8 mouse cellular contexts compared by ENCODE assay signal in the genomic region with DNA sequence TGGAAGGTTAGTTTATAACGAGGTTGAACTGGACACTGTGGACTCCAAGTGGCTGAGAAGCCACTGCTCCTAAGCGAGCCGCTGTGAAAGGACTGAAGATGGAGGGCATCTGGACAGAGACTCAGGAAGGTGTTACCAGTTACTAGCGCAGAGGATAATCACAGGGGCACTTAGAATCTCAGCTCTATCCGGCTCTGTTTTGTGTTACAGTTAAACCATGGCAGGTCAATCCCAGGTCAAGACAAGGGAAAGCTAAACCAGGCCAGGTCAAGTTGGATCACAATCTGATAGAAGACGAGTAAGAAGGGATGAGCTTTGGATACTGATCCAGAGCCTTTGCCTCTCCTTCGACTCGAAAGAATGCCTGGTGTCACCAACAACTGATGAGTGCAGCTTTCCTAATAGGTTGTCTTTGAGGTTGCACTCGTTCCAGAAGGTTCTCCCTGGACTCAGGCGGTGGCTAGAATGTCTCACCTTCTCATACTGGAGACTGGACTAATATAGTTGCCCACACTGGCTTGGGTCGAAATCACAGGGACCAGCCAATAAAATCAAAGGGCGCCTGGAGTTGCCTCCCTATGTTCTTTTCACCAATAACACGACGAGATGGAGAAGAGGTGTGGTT. TPM values are rescaled to one million over a fixed set of nuclear protein-coding genes. Genes with fewer than 3 reads are reported as not detected.
A peak's percentile ranks its signal among the peaks of the same experiment; 100 is the strongest.
DNase-seq lines count a peak whose midpoint lies in the region; ATAC-seq and TF ChIP-seq lines count a peak whose summit lies in the region.

No protein-coding gene starts in this region.

- DNase-seq in heart, postnatal 14 days, result no peak
- DNase-seq in retina, embryonic 14.5 days (ENCODE audit: low spot score), result no peak
- DNase-seq in layer of hippocampus, postnatal 10 days (ENCODE audit: low spot score in 2 of 2), result no peak
- no peak for DNase-seq in thymus, postnatal 36 days

- 7% methylated on average over 14 of the region's 14 CpGs for WGBS in heart, embryonic 13.5 days
- WGBS in forebrain, embryonic 16.5 days, result 15% methylated on average over 14 of the region's 14 CpGs
- WGBS in liver, embryonic 16.5 days (ENCODE audit: insufficient replicate concordance), result 9% methylated on average over 14 of the region's 14 CpGs

- H3K27me3 ChIP-seq in heart, embryonic 13.5 days (replicated peaks), result peaks cover 27% of the 10 kb centered on the region
- H3K27me3 ChIP-seq in ES-Bruce4 (ENCODE audit: control insufficient read depth, insufficient read depth, low read length, poor library complexity, severe bottlenecking), result no peaks in the 10 kb centered on the region
- no peaks in the 10 kb centered on the region for H3K27me3 ChIP-seq in forebrain, embryonic 16.5 days (replicated peaks; ENCODE audit: control insufficient read depth, insufficient read depth, low read length)
- H3K27me3 ChIP-seq in liver, embryonic 16.5 days (ENCODE audit: control insufficient read depth, insufficient read depth, low read depth, low read length), result peaks cover 38% of the 10 kb centered on the region

- peak overlapping the region; percentile 96 for H3K4me2 ChIP-seq in heart, embryonic 13.5 days
- peak overlapping the region; percentile 89 for H3K4me2 ChIP-seq in forebrain, embryonic 16.5 days (ENCODE audit: low read length)
- H3K4me2 ChIP-seq in liver, embryonic 16.5 days (ENCODE audit: low read depth, low read length), result peak overlapping the region; percentile 75

- H3K27ac ChIP-seq in heart, embryonic 13.5 days (replicated peaks), result 0 out of 2 replicates have a peak overlapping the region, but pooled peaks have one; percentile 2
- H3K27ac ChIP-seq in ES-Bruce4 (ENCODE audit: insufficient read depth, low read length), result no peak overlapping the region
- H3K27ac ChIP-seq in forebrain, embryonic 16.5 days (ENCODE audit: low read length), result peak overlapping the region; percentile 68
- H3K27ac ChIP-seq in liver, embryonic 16.5 days (ENCODE audit: low read length), result no peak overlapping the region

- TF ChIP-seq EP300 in ES-Bruce4 (IDR thresholded peaks at IDR 0.05; ENCODE audit: insufficient read depth, low read depth, low read length), result no peak

- H3K4me3 ChIP-seq in heart, embryonic 13.5 days, result peak overlapping the region; percentile 74
- peak overlapping the region; percentile 63 for H3K4me3 ChIP-seq in ES-Bruce4 (ENCODE audit: low read depth, low read length)
- peak overlapping the region; percentile 89 for H3K4me3 ChIP-seq in forebrain, embryonic 16.5 days (replicated peaks; ENCODE audit: low read length)
- H3K4me3 ChIP-seq in liver, embryonic 16.5 days (ENCODE audit: low read depth, low read length), result peak overlapping the region; percentile 68; the same call in 1 of the 2 replicates

- no peak for ATAC-seq in heart, embryonic 13.5 days (ENCODE audit: extremely low read depth, insufficient number of reproducible peaks, low FRiP score, low TSS enrichment)
- no peak for ATAC-seq in forebrain, embryonic 16.5 days
- ATAC-seq in liver, embryonic 16.5 days (ENCODE audit: low read depth), result no peak

- no peaks in the 10 kb centered on the region for H3K9me3 ChIP-seq in heart, embryonic 13.5 days
- no peaks in the 10 kb centered on the region for H3K9me3 ChIP-seq in ES-Bruce4 (replicated peaks; ENCODE audit: control insufficient read depth, insufficient read depth, low read length, poor library complexity, severe bottlenecking)
- no peaks in the 10 kb centered on the region for H3K9me3 ChIP-seq in forebrain, embryonic 16.5 days (ENCODE audit: control insufficient read depth, low read length)
- H3K9me3 ChIP-seq in liver, embryonic 16.5 days (replicated peaks; ENCODE audit: control insufficient read depth, low read length), result no peaks in the 10 kb centered on the region

- peaks cover 48% of the 10 kb centered on the region for H3K4me1 ChIP-seq in heart, embryonic 13.5 days
- H3K4me1 ChIP-seq in ES-Bruce4 (ENCODE audit: control insufficient read depth, insufficient read depth, low read length), result peaks cover 4% of the 10 kb centered on the region
- H3K4me1 ChIP-seq in forebrain, embryonic 16.5 days (replicated peaks; ENCODE audit: control insufficient read depth, insufficient read depth, low read length), result peaks cover 74% of the 10 kb centered on the region
- peaks cover 2% of the 10 kb centered on the region; the same call in 1 of the 2 replicates for H3K4me1 ChIP-seq in liver, embryonic 16.5 days (ENCODE audit: control insufficient read depth, low read depth, low read length)

- H3K9ac ChIP-seq in heart, embryonic 13.5 days, result peak overlapping the region; percentile 50; the same call in 1 of the 2 replicates
- peak overlapping the region; percentile 42 for H3K9ac ChIP-seq in ES-Bruce4 (ENCODE audit: low read depth, poor library complexity, severe bottlenecking)
- H3K9ac ChIP-seq in forebrain, embryonic 16.5 days (replicated peaks; ENCODE audit: low read depth, low read length), result peak overlapping the region; percentile 27
- no peak overlapping the region for H3K9ac ChIP-seq in liver, embryonic 16.5 days (ENCODE audit: low read depth, low read length)

- intact Hi-C loops in heart, postnatal 14 days (cut with DNase I), result no loop called here

- TF ChIP-seq CTCF in ES-Bruce4 (IDR thresholded peaks at IDR 0.05; ENCODE audit: low read depth, low read length), result no peak

- TF ChIP-seq POLR2A in ES-Bruce4 (IDR thresholded peaks at IDR 0.05; ENCODE audit: insufficient read depth, low read length), result no peak

- H3K36me3 ChIP-seq in heart, embryonic 13.5 days, result peaks cover 3% of the 10 kb centered on the region; the same call in 1 of the 2 replicates
- H3K36me3 ChIP-seq in ES-Bruce4 (ENCODE audit: control insufficient read depth, insufficient read depth, low read length, poor library complexity, severe bottlenecking), result no peaks in the 10 kb centered on the region
- H3K36me3 ChIP-seq in forebrain, embryonic 16.5 days (ENCODE audit: control insufficient read depth, insufficient read depth), result no peaks in the 10 kb centered on the region
- no peaks in the 10 kb centered on the region for H3K36me3 ChIP-seq in liver, embryonic 16.5 days (ENCODE audit: control insufficient read depth, insufficient read depth)

RNA-seq across cellular contexts. Expression of a gene that starts 0.5 kb away (rescaled TPM):
- 12.2 and 14.3 TPM in 2 replicates for polyA plus RNA-seq in heart, embryonic 13.5 days (2015; fragmentation: Nextera tagmentation; extraction: Ambion mirVana)
- total RNA-seq in heart, postnatal 14 days (2021), result 10 to 100 TPM; 68.7 to 78.0 TPM
- polyA plus RNA-seq in ES-Bruce4 (2011; ENCODE audit: insufficient read depth, insufficient read length, low read depth, missing spikeins), result 27.2 and 28.9 TPM in 2 replicates
- polyA plus RNA-seq in forebrain, embryonic 16.5 days (2015; fragmentation: Nextera tagmentation; extraction: Ambion mirVana), result 56.0 and 82.4 TPM in 2 replicates
- polyA plus RNA-seq in liver, embryonic 16.5 days (2015; fragmentation: Nextera tagmentation; extraction: Ambion mirVana), result 1.0 and 1.5 TPM in 2 replicates
- total RNA-seq in layer of hippocampus, postnatal 10 days (2021), result 100 to 1,000 TPM; 192 to 205 TPM

RNA-seq across cellular contexts. Expression of a gene that starts 20.2 kb away (rescaled TPM):
- 0.51 and 0.57 TPM in 2 replicates for polyA plus RNA-seq in heart, embryonic 13.5 days (2015; fragmentation: Nextera tagmentation; extraction: Ambion mirVana)
- total RNA-seq in heart, postnatal 14 days (2021), result not detected
- polyA plus RNA-seq in ES-Bruce4 (2011; ENCODE audit: insufficient read depth, insufficient read length, low read depth, missing spikeins), result not detected in 2 replicates
- 0.51 and 0.60 TPM in 2 replicates for polyA plus RNA-seq in forebrain, embryonic 16.5 days (2015; fragmentation: Nextera tagmentation; extraction: Ambion mirVana)
- polyA plus RNA-seq in liver, embryonic 16.5 days (2015; fragmentation: Nextera tagmentation; extraction: Ambion mirVana), result 0.17 TPM in 1 of 2 replicates, not detected in the other
- total RNA-seq in layer of hippocampus, postnatal 10 days (2021), result not detected

RNA-seq across cellular contexts. Expression of a gene that starts 32.7 kb away (rescaled TPM):
- polyA plus RNA-seq in heart, embryonic 13.5 days (2015; fragmentation: Nextera tagmentation; extraction: Ambion mirVana), result 3.7 and 4.0 TPM in 2 replicates
- total RNA-seq in heart, postnatal 14 days (2021), result 1 to 10 TPM; 6.0 to 8.4 TPM
- polyA plus RNA-seq in ES-Bruce4 (2011; ENCODE audit: insufficient read depth, insufficient read length, low read depth, missing spikeins), result 0.10 TPM in 1 of 2 replicates, not detected in the other
- polyA plus RNA-seq in forebrain, embryonic 16.5 days (2015; fragmentation: Nextera tagmentation; extraction: Ambion mirVana), result 25.2 and 33.6 TPM in 2 replicates
- 0.05 and 0.06 TPM in 2 replicates for polyA plus RNA-seq in liver, embryonic 16.5 days (2015; fragmentation: Nextera tagmentation; extraction: Ambion mirVana)
- total RNA-seq in layer of hippocampus, postnatal 10 days (2021), result 100 to 1,000 TPM; 129 to 142 TPM

RNA-seq across cellular contexts. Expression of a gene that starts 51.1 kb away (rescaled TPM):
- polyA plus RNA-seq in heart, embryonic 13.5 days (2015; fragmentation: Nextera tagmentation; extraction: Ambion mirVana), result 459 and 479 TPM in 2 replicates
- total RNA-seq in heart, postnatal 14 days (2021), result 100 to 1,000 TPM; 285 to 286 TPM
- 384 and 390 TPM in 2 replicates for polyA plus RNA-seq in ES-Bruce4 (2011; ENCODE audit: insufficient read depth, insufficient read length, low read depth, missing spikeins)
- 509 and 532 TPM in 2 replicates for polyA plus RNA-seq in forebrain, embryonic 16.5 days (2015; fragmentation: Nextera tagmentation; extraction: Ambion mirVana)
- polyA plus RNA-seq in liver, embryonic 16.5 days (2015; fragmentation: Nextera tagmentation; extraction: Ambion mirVana), result 192 and 198 TPM in 2 replicates
- 100 to 1,000 TPM; 249 to 263 TPM for total RNA-seq in layer of hippocampus, postnatal 10 days (2021)

Comparison
In these comparisons a context has a peak if more than half of its experiments do, and no peak if none do; other contexts are left out.
1. H3K27ac ChIP-seq: peak in heart, embryonic 13.5 days (single experiment) and forebrain, embryonic 16.5 days (single experiment); none in ES-Bruce4 (single experiment) and liver, embryonic 16.5 days (single experiment).
2. Peak in every context shown above with its lines, with median percentiles within 50 percentile points of each other: H3K4me2 ChIP-seq and H3K4me3 ChIP-seq.